Mouse (Mus musculus) MEL (cell line): Measurements from ENCODE around the gene Nrip3.

Experiments
- CHD2 ChIP-seq: IDR thresholded peaks from 2 replicates; pipeline ENCODE4 v1.6.1; 2011; ENCODE audit warnings: low read length, improper control_type of control experiment
- CTCF ChIP-seq, 3 experiments: IDR thresholded peaks in 2 of 3; conservative IDR thresholded peaks in 1 of 3; 2 replicates each; pipeline ENCODE4 v1.5.1; 2011 to 2012; ENCODE audit warnings: low read length in 3 of 3, low read depth in 2 of 3, mild to moderate bottlenecking in 2 of 3, improper control_type of control experiment in 1 of 3, inconsistent platforms in 1 of 3, mixed read lengths in 1 of 3, moderate library complexity in 1 of 3; ENCODE audit not compliant: control insufficient read depth in 1 of 3, insufficient read depth in 1 of 3, poor library complexity in 1 of 3, severe bottlenecking in 1 of 3
- EP300 ChIP-seq, 2 experiments: IDR thresholded peaks; 2 replicates each; pipeline ENCODE4 v1.6.1; 2011; ENCODE audit warnings: improper control_type of control experiment in 2 of 2, low read length in 2 of 2, low read depth in 1 of 2, mild to moderate bottlenecking in 1 of 2
- JUND ChIP-seq: IDR thresholded peaks from 2 replicates; pipeline ENCODE4 v1.6.1; 2011; ENCODE audit warnings: low read depth, mild to moderate bottlenecking, improper control_type of control experiment, low read length
- MAFK ChIP-seq: IDR thresholded peaks from 2 replicates; pipeline ENCODE4 v1.6.1; 2011; ENCODE audit warnings: low read depth, mild to moderate bottlenecking, low read length, improper control_type of control experiment, borderline replicate concordance
- POLR2A ChIP-seq, 2 experiments: IDR thresholded peaks; 2 replicates each; pipeline ENCODE4 v1.6.1; 2011 to 2012; ENCODE audit warnings: low read length in 2 of 2, mild to moderate bottlenecking in 2 of 2, control low read depth in 1 of 2, improper control_type of control experiment in 1 of 2, low read depth in 1 of 2, moderate library complexity in 1 of 2; ENCODE audit not compliant: control insufficient read depth in 1 of 2, insufficient read depth in 1 of 2, poor library complexity in 1 of 2
- TAL1 ChIP-seq: IDR thresholded peaks from 2 replicates; pipeline ENCODE4 v1.6.1; 2012; ENCODE audit warnings: mild to moderate bottlenecking, inconsistent platforms, low read length, moderate library complexity, mixed read lengths
- TBP ChIP-seq: IDR thresholded peaks from 2 replicates; pipeline ENCODE4 v1.8.0; 2011; ENCODE audit warnings: low read depth, low read length, improper control_type of control experiment
- USF1 ChIP-seq: IDR thresholded peaks from 2 replicates; pipeline ENCODE4 v1.6.1; 2014; ENCODE audit warnings: low read depth, mild to moderate bottlenecking, inconsistent platforms, low read length, improper control_type of control experiment, moderate library complexity
- USF2 ChIP-seq, 2 experiments: IDR thresholded peaks; 2 replicates each; pipeline ENCODE4 v1.6.1; 2011 to 2012; ENCODE audit warnings: improper control_type of control experiment in 2 of 2, low read length in 2 of 2, borderline replicate concordance in 1 of 2, inconsistent platforms in 1 of 2, low read depth in 1 of 2, mild to moderate bottlenecking in 1 of 2; ENCODE audit not compliant: insufficient read depth in 1 of 2
- ZMIZ1 ChIP-seq: IDR thresholded peaks from 2 replicates; pipeline ENCODE4 v1.6.1; 2012; ENCODE audit warnings: low read depth, mild to moderate bottlenecking, inconsistent platforms, low read length, improper control_type of control experiment, moderate library complexity

GRCm38 (mm10) chr7:109799168-109799567, 17.3 kb upstream of the Nrip3 start:
- no peak for TF ChIP-seq POLR2A (IDR thresholded peaks at IDR 0.05; ENCODE audit: control insufficient read depth in 1 of 2, insufficient read depth in 1 of 2, low read depth in 1 of 2, low read length in 2 of 2, poor library complexity in 1 of 2)
- TF ChIP-seq TBP: no peak
- peak in 1 of 2 experiments; percentile 26; a peak in 1 of 4 replicates for TF ChIP-seq EP300 (IDR thresholded peaks at IDR 0.05; ENCODE audit: low read depth in 1 of 2, low read length in 2 of 2)
- TF ChIP-seq CTCF (IDR thresholded peaks at IDR 0.05 in 2 of 3, conservative IDR thresholded peaks at IDR 0.05 in 1 of 3; ENCODE audit: control insufficient read depth in 1 of 3, insufficient read depth in 1 of 3, low read depth in 2 of 3, low read length in 3 of 3, poor library complexity in 1 of 3, severe bottlenecking in 1 of 3): no peak
- TF ChIP-seq JUND: no peak
- no peak for TF ChIP-seq CHD2
- TF ChIP-seq USF2 (IDR thresholded peaks at IDR 0.05; ENCODE audit: borderline replicate concordance in 1 of 2, insufficient read depth in 1 of 2, low read depth in 1 of 2, low read length in 2 of 2): no peak
- no peak for TF ChIP-seq ZMIZ1
- no peak for TF ChIP-seq MAFK
- no peak for TF ChIP-seq USF1
- TF ChIP-seq TAL1: no peak
